Mouse (Mus musculus) E14TG2a.4 (cell line): Measurements from ENCODE around the gene Kel.

Source experiments
- CTCF ChIP-seq: conservative IDR thresholded peaks from 2 replicates; pipeline ENCODE4 v1.5.1; 2014; ENCODE audit warnings: low read length
- POU5F1 ChIP-seq: IDR thresholded peaks from 2 replicates; pipeline ENCODE4 v1.6.1; 2014; ENCODE audit warnings: low read length, borderline replicate concordance

GRCm38 (mm10) chr6:41680669-41681068 lies 23.5 kb downstream of the Kel start, which contains the start of gene Trpv5:
- TF ChIP-seq CTCF (no peak), POU5F1 (no peak)
